Mouse (Mus musculus) embryonic facial prominence, embryonic 14.5 days (tissue): ENCODE results near the gene Rab11fip4. TPM values are rescaled to one million over a fixed set of nuclear protein-coding genes. Genes with fewer than 3 reads are reported as not detected.
"Not testable (repeated sequence)": the region's sequence is repeated elsewhere in the genome, so short reads cannot be mapped to it uniquely, and the experiment has no call there.

Source experiments
- ATAC-seq: fragments of 200-750 bp; cut with Nextera tagmentation; 2 replicates; pipeline ENCODE4 v1.8.0; 2017; ENCODE audit warnings: low read depth, moderate number of reproducible peaks, moderate TSS enrichment
- DNase-seq: peaks from one replicate; pipeline ENCODE4 v3.0.0-alpha.2; 2015; ENCODE audit warnings: low spot score
- H3K27ac ChIP-seq: fragments of 300-500 bp; sonication (generic); replicated peaks from 2 replicates; pipeline ENCODE4 v1.5.1; 2014; ENCODE audit warnings: low read depth, mild to moderate bottlenecking, low read length, moderate library complexity
- H3K27me3 ChIP-seq: fragments of 300-500 bp; sonication (generic); replicated peaks from 2 replicates; pipeline ENCODE4 v1.6.1; 2014; ENCODE audit warnings: low read length; ENCODE audit not compliant: control insufficient read depth, insufficient read depth
- H3K36me3 ChIP-seq: fragments of 300-500 bp; sonication (generic); 2 replicates; pipeline ENCODE4 v1.6.1; 2014; ENCODE audit warnings: low read length, mixed read lengths; ENCODE audit not compliant: control insufficient read depth, insufficient read depth
- H3K4me1 ChIP-seq: fragments of 300-500 bp; sonication (generic); 2 replicates; pipeline ENCODE4 v1.6.1; 2014; ENCODE audit warnings: antibody characterized with exemption, low read length; ENCODE audit not compliant: control insufficient read depth, insufficient read depth
- H3K4me2 ChIP-seq: fragments of 300-500 bp; sonication (generic); 2 replicates; pipeline ENCODE4 v1.6.1; 2014; ENCODE audit warnings: low read depth, mild to moderate bottlenecking, low read length, moderate library complexity, mixed read lengths
- H3K4me3 ChIP-seq: fragments of 300-500 bp; sonication (generic); 2 replicates; pipeline ENCODE4 v1.5.1; 2014; ENCODE audit warnings: low read depth, mild to moderate bottlenecking, low read length
- H3K9ac ChIP-seq: fragments of 300-500 bp; sonication (generic); 2 replicates; pipeline ENCODE4 v1.6.1; 2014; ENCODE audit warnings: low read depth, mild to moderate bottlenecking, low read length, moderate library complexity, mixed read lengths
- H3K9me3 ChIP-seq: fragments of 300-500 bp; sonication (generic); 2 replicates; pipeline ENCODE4 v1.6.1; 2016; ENCODE audit warnings: low read length; ENCODE audit not compliant: control insufficient read depth
- WGBS: fragments of 180-500 bp; shearing (Covaris S2); extraction: QIAGEN DNeasy Blood & Tissue Kit; methylation state at CpG from one replicate; pipeline ENCODE4 v1.1.7; 2014; 5-methylcytosine and 5-hydroxymethylcytosine counted together
- polyA plus RNA-seq: library from polyadenylated mRNA; unstranded; fragments of >200 nt; fragmentation: Nextera tagmentation; extraction: Ambion mirVana; gene quantifications from 2 replicates; pipeline ENCODE4 v1.2.1, GENCODE M21; 2014

Rab11fip4 gene
- polyA plus RNA-seq, 1 experiment from 2014 or later = 5.4 TPM

GRCm38 (mm10) chr11:79698542-79698941 lies 107.5 kb downstream of the Rab11fip4 start:
- peaks cover 29% of the 10 kb centered on the region for H3K4me1 ChIP-seq
- ATAC-seq, DNase-seq, H3K36me3 ChIP-seq, H3K9me3 ChIP-seq, H3K27me3 ChIP-seq, H3K4me3 ChIP-seq, H3K9ac ChIP-seq, H3K27ac ChIP-seq, H3K4me2 ChIP-seq: not testable (repeated sequence)
- 89% methylated on average over 3 of the region's 4 CpGs for WGBS

DNA sequence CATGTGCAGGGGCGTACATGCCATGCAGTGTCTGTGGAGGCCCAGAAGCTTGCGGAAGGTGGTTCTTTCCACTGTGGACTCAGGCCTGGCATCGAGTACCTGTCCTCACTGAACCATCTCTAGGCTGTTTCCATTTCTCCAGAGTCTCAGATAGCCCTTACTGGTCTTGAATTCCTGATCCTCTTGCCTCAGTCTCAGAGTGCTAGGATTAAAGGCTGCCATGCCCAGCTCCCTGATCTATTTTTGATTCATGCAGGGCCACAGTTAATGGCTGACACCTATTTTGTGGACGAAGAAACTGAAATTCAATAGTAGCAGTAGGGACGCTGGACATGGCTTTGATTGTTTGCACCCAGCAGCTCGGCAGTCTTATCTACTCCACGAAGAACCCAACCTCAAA lies 110.5 kb downstream of the Rab11fip4 start:
- H3K27me3 ChIP-seq = no peaks in the 10 kb centered on the region
- 82% methylated on average over 7 of the region's 7 CpGs for WGBS
- peak overlapping the region; percentile 57; the same call in 1 of the 2 replicates for H3K4me2 ChIP-seq
- peaks cover 28% of the 10 kb centered on the region for H3K4me1 ChIP-seq
- DNase-seq (no peak), ATAC-seq (no peak)
- H3K9ac ChIP-seq = no peak overlapping the region
- no peak overlapping the region; the same call in 1 of the 2 replicates for H3K27ac ChIP-seq
- no peaks in the 10 kb centered on the region for H3K9me3 ChIP-seq
- H3K4me3 ChIP-seq = no peak overlapping the region
- H3K36me3 ChIP-seq = peaks cover 7% of the 10 kb centered on the region

DNA sequence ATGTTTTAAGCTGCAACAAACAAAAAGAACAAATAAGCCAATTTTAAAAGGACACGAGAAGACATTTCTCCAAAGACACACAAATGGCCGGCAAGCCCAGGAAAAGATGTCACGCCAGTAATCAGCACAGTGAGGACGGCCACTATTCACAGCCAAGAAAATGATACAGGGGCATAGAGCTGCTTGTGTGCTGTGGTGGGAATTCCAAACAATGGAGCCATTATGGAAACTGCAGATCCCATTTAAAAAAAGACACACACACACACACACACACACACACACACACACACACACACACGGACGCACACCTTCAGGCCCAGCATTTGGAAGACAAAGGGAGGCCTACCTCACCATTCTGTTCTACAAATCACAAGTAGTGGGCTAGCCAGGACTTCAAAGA lies 111.1 kb downstream of the Rab11fip4 start:
- DNase-seq (no peak), ATAC-seq (no peak)
- Histone ChIP-seq H3K4me2 (peak overlapping the region; percentile 57), H3K9ac (no peak overlapping the region), H3K4me1 (peaks cover 22% of the 10 kb centered on the region), H3K4me3 (no peak overlapping the region), H3K27ac (peak overlapping the region; percentile 39; the same call in 1 of the 2 replicates), H3K36me3 (peaks cover 7% of the 10 kb centered on the region), H3K27me3 (no peaks in the 10 kb centered on the region), H3K9me3 (no peaks in the 10 kb centered on the region)
- 58% methylated on average over 6 of the region's 6 CpGs for WGBS

DNA sequence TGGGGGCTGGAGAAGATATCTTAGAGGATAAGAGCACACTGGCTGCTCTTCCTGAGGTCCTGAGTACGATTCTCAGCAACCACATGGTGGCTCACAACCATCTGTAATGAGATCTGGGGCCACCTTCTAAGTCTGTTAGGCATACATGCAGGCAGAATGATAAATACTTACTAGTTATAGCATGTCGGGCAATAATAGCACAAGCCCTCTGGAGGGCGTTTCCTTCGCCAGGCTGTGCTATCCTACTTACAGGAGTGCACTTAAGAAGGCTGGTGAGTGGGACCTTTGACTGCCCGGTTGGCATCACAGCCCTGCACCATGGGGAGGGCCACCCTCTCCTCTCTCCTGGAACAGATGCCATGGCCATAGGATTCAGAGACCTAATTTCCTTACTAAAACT lies 112.4 kb downstream of the Rab11fip4 start:
- peaks cover 15% of the 10 kb centered on the region for H3K4me1 ChIP-seq
- WGBS = 2% methylated on average over 5 of the region's 5 CpGs

GRCm38 (mm10) chr11:79703885-79704291 lies 112.9 kb downstream of the Rab11fip4 start:
- Histone ChIP-seq H3K9me3 (no peaks in the 10 kb centered on the region), H3K27me3 (no peaks in the 10 kb centered on the region), H3K36me3 (peaks cover 7% of the 10 kb centered on the region), H3K27ac (peak overlapping the region; percentile 99), H3K4me3 (peak overlapping the region; percentile 86), H3K4me2 (peak overlapping the region; percentile 57), H3K9ac (peak overlapping the region; percentile 96), H3K4me1 (peaks cover 15% of the 10 kb centered on the region)
- DNase-seq = peak; percentile 81
- under 1% methylated on average over 27 of the region's 27 CpGs for WGBS
- peak; percentile 60 for ATAC-seq

More for the DNA sequence above, 112.4 kb downstream of the Rab11fip4 start:
- peak; percentile 5; the same call in 1 of the 2 replicates for ATAC-seq
- peaks cover 7% of the 10 kb centered on the region for H3K36me3 ChIP-seq
- DNase-seq = peak; percentile 88
- no peaks in the 10 kb centered on the region for H3K27me3 ChIP-seq
- peak overlapping the region; percentile 86 for H3K4me3 ChIP-seq
- H3K27ac ChIP-seq = peak overlapping the region; percentile 99
- H3K4me2 ChIP-seq = peak overlapping the region; percentile 57
- H3K9ac ChIP-seq = peak overlapping the region; percentile 96
- no peaks in the 10 kb centered on the region for H3K9me3 ChIP-seq

- H3K9ac ChIP-seq = peak overlapping the region; percentile 96
- peaks cover 15% of the 10 kb centered on the region for H3K4me1 ChIP-seq
- H3K4me3 ChIP-seq = peak overlapping the region; percentile 86
- no peaks in the 10 kb centered on the region for H3K27me3 ChIP-seq
- H3K4me2 ChIP-seq = peak overlapping the region; percentile 57
- under 1% methylated on average over 42 of the region's 61 CpGs for WGBS
- no peaks in the 10 kb centered on the region for H3K9me3 ChIP-seq
- H3K27ac ChIP-seq = peak overlapping the region; percentile 99
- ATAC-seq (peak; percentile 95), DNase-seq (peak; percentile 94)
- H3K36me3 ChIP-seq = peaks cover 7% of the 10 kb centered on the region
These were observed 113.5 kb downstream of the Rab11fip4 start for GRCm38 (mm10) chr11:79704318-79705150.

- no peak overlapping the region for H3K4me2 ChIP-seq
- H3K4me1 ChIP-seq = peaks cover 13% of the 10 kb centered on the region
- ATAC-seq (no peak), DNase-seq (no peak)
- no peak overlapping the region for H3K4me3 ChIP-seq
- 80% methylated on average over 3 of the region's 3 CpGs for WGBS
- no peaks in the 10 kb centered on the region for H3K36me3 ChIP-seq
- no peak overlapping the region for H3K9ac ChIP-seq
- no peak overlapping the region for H3K27ac ChIP-seq
- no peaks in the 10 kb centered on the region for H3K9me3 ChIP-seq
- peaks cover 9% of the 10 kb centered on the region for H3K27me3 ChIP-seq
These were observed 116.1 kb downstream of the Rab11fip4 start for GRCm38 (mm10) chr11:79707084-79707483.

GRCm38 (mm10) chr11:79710868-79711765 lies 120.1 kb downstream of the Rab11fip4 start:
- H3K27me3 ChIP-seq = peaks cover 18% of the 10 kb centered on the region
- H3K4me3 ChIP-seq = peak overlapping the region; percentile 80
- peak; percentile 92 for ATAC-seq
- H3K36me3 ChIP-seq = no peaks in the 10 kb centered on the region
- WGBS = 1% methylated on average over 42 of the region's 106 CpGs
- peak overlapping the region; percentile 86 for H3K9ac ChIP-seq
- H3K4me1 ChIP-seq = peaks cover 8% of the 10 kb centered on the region
- no peaks in the 10 kb centered on the region for H3K9me3 ChIP-seq
- peak overlapping the region; percentile 99 for H3K4me2 ChIP-seq
- peak overlapping the region; percentile 68 for H3K27ac ChIP-seq
- DNase-seq = peak; percentile 85
